Mouse (Mus musculus): ENCODE data around the gene Gp1bb. TPM values are rescaled to one million over a fixed set of nuclear protein-coding genes. Genes with fewer than 3 reads are reported as not detected.

Gene Gp1bb
- total RNA-seq, 2 experiments from 2014 or later = 10.1 to 11.9 TPM

GRCm38 (mm10) chr16:18628948-18629340, 6.7 kb upstream of the Gp1bb start:
- intact Hi-C loops (cut with DNase I) = loop anchor here (5.0 kb wide), 1 partner anchor 168 kb away; no protein-coding TSS in a partner anchor
- DNase-seq = no peak

GRCm38 (mm10) chr16:18628206-18628947, 6.2 kb upstream of the Gp1bb start:
- DNase-seq = no peak
- intact Hi-C loops (cut with DNase I) = loop anchor here (5.0 kb wide), 1 partner anchor 169 kb away; no protein-coding TSS in a partner anchor

GRCm38 (mm10) chr16:18627163-18627562, 5.0 kb upstream of the Gp1bb start:
- DNase-seq = no peak
- intact Hi-C loops (cut with DNase I) = loop anchor here (5.0 kb wide), 1 partner anchor 170 kb away; no protein-coding TSS in a partner anchor

- DNase-seq = peak; percentile 84
- intact Hi-C loops (cut with DNase I) = loop anchor here (5.0 kb wide), 1 partner anchor 171 kb away; no protein-coding TSS in a partner anchor
Observed at GRCm38 (mm10) chr16:18626376-18626878, 4.2 kb upstream of the Gp1bb start, which contains the start of gene Gm49601. Gene Gm49601 (minus strand): TSS chr16:18626427.

- intact Hi-C loops (cut with DNase I) = loop anchor here (5.0 kb wide), 1 partner anchor 171 kb away; no protein-coding TSS in a partner anchor
Observed at GRCm38 (mm10) chr16:18625791-18626311, 3.6 kb upstream of the Gp1bb start.

GRCm38 (mm10) chr16:18625097-18625496, 2.9 kb upstream of the Gp1bb start:
- no peak for DNase-seq
- intact Hi-C loops (cut with DNase I) = loop anchor here (5.0 kb wide), 1 partner anchor 172 kb away; no protein-coding TSS in a partner anchor

More at GRCm38 (mm10) chr16:18625791-18626311, 3.6 kb upstream of the Gp1bb start:
- no peak for DNase-seq

GRCm38 (mm10) chr16:18624641-18625040, 2.4 kb upstream of the Gp1bb start:
- no peak for DNase-seq
- intact Hi-C loops (cut with DNase I) = loop anchor here (5.0 kb wide), 1 partner anchor 173 kb away; no protein-coding TSS in a partner anchor

- peak; percentile 73 for DNase-seq
- intact Hi-C loops (cut with DNase I) = no loop called here
Observed at GRCm38 (mm10) chr16:18623751-18624540, 1.7 kb upstream of the Gp1bb start.

- DNase-seq = no peak
- intact Hi-C loops (cut with DNase I) = no loop called here
Observed at GRCm38 (mm10) chr16:18622916-18623750, 930 bp upstream of the Gp1bb start.

- DNase-seq = no peak
- intact Hi-C loops (cut with DNase I) = no loop called here
Observed at GRCm38 (mm10) chr16:18621362-18622001, 721 bp downstream of the Gp1bb start.

GRCm38 (mm10) chr16:18620601-18621361, 1.4 kb downstream of the Gp1bb start:
- peak; percentile 58 for DNase-seq
- intact Hi-C loops (cut with DNase I) = no loop called here

- intact Hi-C loops (cut with DNase I) = no loop called here
- no peak for DNase-seq
Observed at GRCm38 (mm10) chr16:18620201-18620600, 2.0 kb downstream of the Gp1bb start.

- intact Hi-C loops (cut with DNase I) = loop anchor here (5.0 kb wide), 1 partner anchor 272 kb away; the partner anchor contains the start of genes Arvcf and Tango2
- no peak for DNase-seq
Observed at GRCm38 (mm10) chr16:18619110-18619509, 3.1 kb downstream of the Gp1bb start.

- no peak for DNase-seq
- intact Hi-C loops (cut with DNase I) = loop anchor here (5.0 kb wide), 1 partner anchor 271 kb away; the partner anchor contains the start of genes Arvcf and Tango2
Observed at GRCm38 (mm10) chr16:18618297-18618696, 3.9 kb downstream of the Gp1bb start.

GRCm38 (mm10) chr16:18617370-18618065, 4.7 kb downstream of the Gp1bb start:
- intact Hi-C loops (cut with DNase I) = loop anchor here (1.0 to 5.0 kb wide), 2 partner anchors 175 to 270 kb away; partner anchors contain the start of genes Arvcf and Tango2
- peak; percentile 89 for DNase-seq

GRCm38 (mm10) chr16:18613301-18613700, 8.9 kb downstream of the Gp1bb start:
- no peak for DNase-seq
- intact Hi-C loops (cut with DNase I) = no loop called here

- intact Hi-C loops (cut with DNase I) = no loop called here
- no peak for DNase-seq
Observed at GRCm38 (mm10) chr16:18611752-18612151, 10.5 kb downstream of the Gp1bb start.

GRCm38 (mm10) chr16:18609099-18609498, 13.1 kb downstream of the Gp1bb start:
- DNase-seq = no peak
- intact Hi-C loops (cut with DNase I) = no loop called here

All from left cerebral cortex, postnatal 4 days (tissue).